Mouse (Mus musculus): ENCODE results near the gene A430005L14Rik.
"Not testable (repeated sequence)": the region's sequence is repeated elsewhere in the genome, so short reads cannot be mapped to it uniquely, and the experiment has no call there.

Gene A430005L14Rik

GRCm38 (mm10) chr4:153956569-153957405, at the start of gene A430005L14Rik:
Gene A430005L14Rik (plus strand): TSS chr4:153957237.
- DNase-seq (ENCODE audit: low read depth, low spot score) = peak; percentile 97

- DNase-seq (ENCODE audit: low read depth, low spot score) = peak; percentile 64
These were observed 49.5 kb upstream of the A430005L14Rik start for GRCm38 (mm10) chr4:153907573-153907972.

- DNase-seq (ENCODE audit: low read depth, low spot score) = no peak
These were observed 43.4 kb upstream of the A430005L14Rik start for GRCm38 (mm10) chr4:153913635-153914034.

- DNase-seq (ENCODE audit: low read depth, low spot score) = no peak
These were observed 39.1 kb upstream of the A430005L14Rik start for GRCm38 (mm10) chr4:153917773-153918500.

- no peak for DNase-seq (ENCODE audit: low read depth, low spot score)
These were observed 36.4 kb upstream of the A430005L14Rik start for GRCm38 (mm10) chr4:153920517-153921233.

- DNase-seq (ENCODE audit: low read depth, low spot score) = not testable (repeated sequence)
These were observed 34.9 kb upstream of the A430005L14Rik start for GRCm38 (mm10) chr4:153922090-153922489.

- DNase-seq (ENCODE audit: low read depth, low spot score) = no peak
These were observed 28.2 kb upstream of the A430005L14Rik start for GRCm38 (mm10) chr4:153928772-153929299.

- DNase-seq (ENCODE audit: low read depth, low spot score) = no peak
These were observed 27.6 kb upstream of the A430005L14Rik start for GRCm38 (mm10) chr4:153929425-153929824.

GRCm38 (mm10) chr4:153929921-153930320, 27.1 kb upstream of the A430005L14Rik start:
- DNase-seq (ENCODE audit: low read depth, low spot score) = no peak

GRCm38 (mm10) chr4:153943243-153943642, 13.8 kb upstream of the A430005L14Rik start:
- no peak for DNase-seq (ENCODE audit: low read depth, low spot score)

GRCm38 (mm10) chr4:153944261-153944660, 12.8 kb upstream of the A430005L14Rik start:
- no peak for DNase-seq (ENCODE audit: low read depth, low spot score)

- no peak for DNase-seq (ENCODE audit: low read depth, low spot score)
These were observed 11.3 kb upstream of the A430005L14Rik start for GRCm38 (mm10) chr4:153945741-153946140.

- no peak for DNase-seq (ENCODE audit: low read depth, low spot score)
These were observed 6.7 kb upstream of the A430005L14Rik start for GRCm38 (mm10) chr4:153950372-153950771.

- no peak for DNase-seq (ENCODE audit: low read depth, low spot score)
These were observed 5.9 kb upstream of the A430005L14Rik start for GRCm38 (mm10) chr4:153951150-153951549.

GRCm38 (mm10) chr4:153951692-153952091, 5.3 kb upstream of the A430005L14Rik start:
- no peak for DNase-seq (ENCODE audit: low read depth, low spot score)

- DNase-seq (ENCODE audit: low read depth, low spot score) = no peak
These were observed 1.4 kb upstream of the A430005L14Rik start for GRCm38 (mm10) chr4:153955651-153956050.

- no peak for DNase-seq (ENCODE audit: low read depth, low spot score)
These were observed 610 bp downstream of the A430005L14Rik start for GRCm38 (mm10) chr4:153957444-153958250.

GRCm38 (mm10) chr4:153962631-153963030, 5.6 kb downstream of the A430005L14Rik start:
- DNase-seq (ENCODE audit: low read depth, low spot score) = no peak

- no peak for DNase-seq (ENCODE audit: low read depth, low spot score)
These were observed 9.6 kb downstream of the A430005L14Rik start for GRCm38 (mm10) chr4:153966651-153967050.

GRCm38 (mm10) chr4:153967556-153967955, 10.5 kb downstream of the A430005L14Rik start:
- DNase-seq (ENCODE audit: low read depth, low spot score) = no peak

GRCm38 (mm10) chr4:153968063-153968462, 11.0 kb downstream of the A430005L14Rik start:
- no peak for DNase-seq (ENCODE audit: low read depth, low spot score)
